Mouse (Mus musculus) monocyte, adult 5-6 weeks (primary cell): Measurements from ENCODE around the gene Wnk3. TPM values are rescaled to one million over a fixed set of nuclear protein-coding genes. Genes with fewer than 3 reads are reported as not detected.
"Not testable (repeated sequence)": the region's sequence is repeated elsewhere in the genome, so short reads cannot be mapped to it uniquely, and the experiment has no call there.

Source experiments
- ATAC-seq: fragments of 153-309, 156-312 bp; replicated peaks from 2 replicates; pipeline ENCODE4 v1.8.0; 2017; ENCODE audit warnings: mild to moderate bottlenecking; ENCODE audit not compliant: low TSS enrichment, insufficient number of reproducible peaks, severe bottlenecking, poor library complexity, low FRiP score
- total RNA-seq: library from RNA; stranded (forward); fragments of 200-1000, 200-491, 200-594 nt; gene quantifications from 3 replicates; pipeline ENCODE4 v1.2.3, GENCODE M21; 2017

The Wnk3 gene
- total RNA-seq: not detected in 3 replicates

DNA sequence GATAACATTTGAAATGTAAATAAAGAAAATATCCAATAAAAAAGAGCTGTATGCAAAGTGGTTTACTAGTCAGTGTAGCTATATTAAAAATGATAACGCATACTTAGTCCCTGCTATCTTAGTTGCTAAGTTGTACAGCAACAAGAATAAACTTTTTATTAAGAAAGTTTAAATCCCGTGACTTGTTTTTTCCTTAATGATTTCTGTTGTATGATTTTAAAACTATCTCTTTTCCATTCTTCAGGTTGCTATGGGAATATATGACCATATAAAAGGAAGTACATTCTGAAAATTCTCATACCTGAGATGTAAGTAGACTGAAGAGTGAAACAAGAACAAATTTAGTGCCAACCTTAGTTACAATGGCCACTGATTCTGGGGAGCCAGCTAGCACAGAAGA is at the start of gene Wnk3:
Gene Wnk3 (plus strand): TSS at position 301 of the 400 bp plus-strand sequence.
- ATAC-seq: no peak

GRCm38 (mm10) chrX:151158414-151158813 is 39.5 kb upstream of the Wnk3 start:
- no peak for ATAC-seq

DNA sequence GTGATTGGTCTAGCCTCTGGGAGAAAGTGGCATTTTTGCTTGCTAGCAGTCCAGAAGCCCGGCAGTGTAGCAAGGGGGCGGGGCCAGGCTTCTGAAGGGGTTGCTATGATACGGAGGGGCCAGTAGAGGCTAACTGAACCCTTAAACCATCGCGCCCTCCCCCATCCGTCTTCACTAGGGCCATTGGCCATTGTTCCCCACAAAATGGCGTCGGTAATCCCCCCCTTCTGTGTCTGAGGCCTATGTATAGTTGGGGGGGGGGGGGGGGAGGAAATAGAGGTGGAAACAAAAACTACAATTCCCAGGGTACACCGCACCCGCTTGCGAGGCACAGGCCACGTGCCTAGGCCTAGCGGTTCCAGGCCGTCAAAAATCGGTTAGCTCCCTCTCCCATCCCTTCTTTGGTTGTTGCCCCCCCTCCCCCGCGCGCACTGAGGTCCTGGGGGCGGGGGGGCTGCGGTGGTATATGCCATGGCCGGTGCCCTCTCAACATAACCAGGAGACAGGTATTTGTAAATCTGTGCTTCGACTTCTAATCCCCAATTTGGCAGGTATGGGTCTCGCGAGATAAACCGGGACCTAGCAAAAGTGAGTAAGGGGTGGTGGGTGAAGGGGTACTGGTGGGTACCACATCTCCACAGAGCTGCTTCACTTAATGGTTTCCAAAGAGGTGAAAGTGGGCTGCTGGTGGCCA is 29.3 kb upstream of the Wnk3 start:
- ATAC-seq: no peak

DNA sequence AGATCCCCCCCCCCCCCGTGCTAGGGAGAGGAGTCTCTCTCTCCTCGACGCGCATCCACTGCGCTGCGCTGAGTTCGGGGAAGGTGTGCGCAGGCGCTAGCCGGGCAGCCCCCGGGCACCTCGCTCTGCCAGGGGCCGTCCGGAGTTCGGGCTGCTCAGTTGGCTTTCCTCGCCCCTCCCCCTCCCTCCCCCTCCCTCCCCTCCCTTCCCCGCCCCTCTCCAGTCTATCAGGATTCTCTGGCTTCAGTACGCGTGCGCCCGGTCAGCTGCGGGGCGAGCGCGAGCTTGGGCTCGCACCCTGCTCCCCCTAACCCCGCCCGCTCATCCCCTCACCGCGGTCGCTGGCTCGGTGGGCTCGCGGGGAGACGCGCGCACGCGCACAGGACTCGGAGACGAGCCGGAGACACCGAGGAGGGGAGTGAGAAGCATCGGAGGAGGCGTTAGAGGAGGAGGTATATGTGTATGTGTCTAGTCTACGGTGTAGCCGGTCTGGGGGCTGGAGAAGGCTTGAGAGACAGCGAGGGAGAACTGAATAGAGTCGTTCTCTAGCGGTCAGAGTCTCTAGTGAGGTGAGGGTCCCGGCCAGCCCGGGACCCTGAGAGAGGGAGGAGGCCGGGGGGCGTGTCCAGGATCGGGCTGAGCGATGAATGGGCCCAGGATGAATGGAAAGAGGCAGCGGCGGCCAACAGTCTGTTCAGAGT is 28.5 kb upstream of the Wnk3 start:
- no peak for ATAC-seq

GRCm38 (mm10) chrX:151173134-151173533 is 24.7 kb upstream of the Wnk3 start:
- ATAC-seq: not testable (repeated sequence)

DNA sequence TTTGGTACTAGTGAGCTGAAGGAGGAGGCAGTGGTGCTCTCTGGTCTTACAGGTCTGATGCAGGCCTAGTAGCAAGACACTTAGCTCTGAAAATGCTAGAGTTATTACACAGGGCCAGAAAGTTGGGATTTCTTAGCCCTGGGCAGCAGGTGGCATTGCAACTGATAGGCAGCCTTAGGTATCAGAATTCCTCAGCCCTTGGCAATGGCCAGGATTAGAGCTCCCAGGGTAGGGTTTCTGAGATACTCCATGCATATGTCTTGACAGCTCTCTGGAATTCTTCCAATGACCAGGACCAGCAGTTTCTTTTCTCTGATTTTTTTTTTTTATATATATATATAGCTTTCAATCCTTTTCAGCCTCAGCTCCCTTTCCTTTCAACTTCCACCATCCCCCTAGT is 100.5 kb downstream of the Wnk3 start:
- no peak for ATAC-seq

- ATAC-seq: no peak
Observed at GRCm38 (mm10) chrX:151313732-151314131, 115.9 kb downstream of the Wnk3 start.

DNA sequence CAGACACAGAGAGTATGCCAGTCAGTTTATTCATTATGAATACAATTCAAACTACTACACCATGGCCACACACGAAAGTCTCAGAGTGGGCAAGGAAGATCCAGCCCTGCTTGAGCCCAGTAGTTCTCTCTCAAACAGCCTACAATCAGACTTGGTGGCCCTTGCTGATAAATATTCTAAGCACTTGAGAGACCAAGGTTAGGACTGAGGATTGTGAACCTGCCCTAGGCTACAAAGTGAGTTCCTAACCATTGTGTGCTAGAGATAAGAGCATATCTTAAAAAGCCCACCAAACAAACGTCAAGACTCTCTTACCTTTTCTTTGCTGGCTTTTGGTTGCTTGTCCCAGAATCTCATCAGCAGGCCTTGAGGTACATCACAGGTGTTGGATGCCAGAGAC is 135.7 kb downstream of the Wnk3 start:
- no peak for ATAC-seq

DNA sequence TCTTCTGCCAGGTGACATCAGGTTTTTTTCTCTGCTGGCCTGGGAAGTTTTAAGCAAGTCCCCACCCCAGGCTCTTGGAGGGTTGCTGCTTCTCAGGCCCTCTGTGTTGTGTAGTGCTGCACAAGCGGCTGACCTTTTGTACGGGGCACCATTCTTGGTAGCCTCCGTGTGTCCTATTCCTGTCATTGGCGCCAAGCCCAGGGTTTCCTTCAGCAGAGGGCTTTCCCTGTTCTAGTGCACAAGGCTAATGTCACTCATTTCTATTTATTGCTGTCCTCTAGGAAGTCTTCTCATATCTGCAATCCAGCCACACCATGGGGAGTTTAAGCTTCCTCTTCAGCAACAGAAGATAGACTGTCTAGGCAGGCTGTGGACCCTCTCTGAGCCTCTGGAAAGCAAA is 139.9 kb downstream of the Wnk3 start:
- no peak for ATAC-seq

DNA sequence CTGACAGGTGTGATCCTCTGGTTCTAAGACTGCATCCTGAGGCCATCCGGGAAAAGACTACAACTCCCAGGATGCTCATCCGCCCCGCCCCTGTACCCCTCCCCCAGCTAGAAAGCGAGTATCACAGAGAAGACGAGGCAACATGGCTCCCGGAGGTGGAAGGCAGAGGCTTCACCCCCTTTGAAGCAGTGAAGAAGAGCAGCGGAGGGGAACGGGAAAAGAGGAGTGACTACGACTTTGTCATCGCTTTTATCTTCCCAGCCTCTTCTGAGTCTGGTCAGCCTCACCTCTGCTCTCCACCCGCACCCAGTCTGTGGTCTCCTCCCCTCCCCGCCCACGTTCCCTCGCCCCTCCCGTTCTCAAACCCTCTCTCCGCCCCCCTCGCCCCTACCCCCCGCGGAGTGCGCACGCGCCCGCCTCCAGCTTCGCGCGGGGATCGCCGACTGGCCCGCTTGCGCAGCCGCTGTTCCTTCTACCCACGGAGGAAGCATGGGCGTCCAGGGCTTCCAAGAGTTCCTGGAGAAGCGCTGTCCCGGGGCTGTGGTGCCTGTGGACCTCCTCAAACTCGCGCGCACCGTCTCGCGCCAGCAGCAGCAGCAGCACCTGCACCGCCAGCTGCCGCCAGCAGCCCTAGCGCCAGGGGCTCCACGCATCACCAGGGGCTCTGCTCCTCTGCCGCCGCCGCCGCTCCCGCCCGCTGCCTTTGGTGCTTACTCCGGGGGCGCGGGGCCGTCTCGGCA is 146.1 kb downstream of the Wnk3 start, which contains the start of gene Fam120c:
Gene Fam120c (plus strand): TSS at position 415 of the 740 bp plus-strand sequence.
- ATAC-seq: peak; percentile 83

DNA sequence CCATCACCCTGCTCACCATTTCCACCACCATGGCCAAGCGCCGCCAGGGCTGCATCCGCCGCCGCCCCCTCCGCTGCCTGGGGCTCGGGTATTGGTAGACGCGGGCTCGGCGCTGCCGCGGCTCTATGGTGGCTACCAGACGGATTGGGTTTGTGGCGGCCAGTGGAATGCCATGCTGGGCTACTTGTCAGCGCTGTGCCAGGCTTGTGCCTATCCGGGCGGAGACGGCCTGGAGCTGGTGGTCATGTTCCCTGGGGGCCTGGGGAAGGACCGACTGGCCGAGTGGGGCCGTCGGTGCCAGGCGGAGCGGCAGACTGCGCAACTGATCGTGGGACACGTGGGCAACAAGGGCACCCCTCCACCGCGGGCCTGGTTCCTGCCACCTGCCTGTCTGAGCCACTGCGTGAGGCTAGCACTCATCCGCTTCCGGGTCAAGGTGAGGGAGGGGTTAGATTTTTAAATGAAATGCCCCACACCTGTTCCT is 146.7 kb downstream of the Wnk3 start:
- peak; percentile 43; the same call in 1 of the 2 replicates for ATAC-seq

- ATAC-seq: no peak
Observed at GRCm38 (mm10) chrX:151345333-151346125, 147.7 kb downstream of the Wnk3 start.

DNA sequence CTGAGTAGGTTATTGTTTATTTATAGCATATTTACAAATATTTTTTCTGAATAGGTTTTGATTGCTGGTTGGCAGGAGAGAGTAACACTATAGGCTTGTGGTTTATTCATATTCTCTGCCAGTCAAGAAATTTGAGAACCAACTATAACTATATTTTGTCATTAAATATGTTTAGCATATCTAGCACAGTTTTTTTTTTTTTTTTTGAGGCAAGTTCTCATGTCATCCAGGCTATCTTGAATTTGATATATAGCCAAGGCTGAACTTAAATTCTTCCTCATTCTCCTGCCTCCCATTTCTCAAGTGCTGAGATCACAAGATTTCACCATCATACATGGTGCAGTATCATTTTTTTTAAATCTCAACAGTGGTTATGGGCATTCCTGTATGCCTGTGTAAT is 149.4 kb downstream of the Wnk3 start:
- no peak for ATAC-seq

GRCm38 (mm10) chrX:151349322-151349721 is 151.4 kb downstream of the Wnk3 start:
- ATAC-seq: no peak

Other genes starting within 250 kb of the Wnk3 start
- gene Gnl3l, start 180.8 kb upstream of the Wnk3 start, total RNA-seq: 17.3 to 36.0 TPM (median 20.2 TPM) in 3 replicates
- not detected in 3 replicates for gene Fgd1, start 151.9 kb upstream of the Wnk3 start, total RNA-seq
- 12.3 to 26.1 TPM (median 14.5 TPM) in 3 replicates for gene Tsr2, start 101.5 kb upstream of the Wnk3 start, total RNA-seq
- gene Fam120c, start 146.1 kb downstream of the Wnk3 start, total RNA-seq: 1.4 to 3.1 TPM (median 1.9 TPM) in 3 replicates